Comparison of ENCODE assay signal across 8 mouse cellular contexts in the genomic region with DNA sequence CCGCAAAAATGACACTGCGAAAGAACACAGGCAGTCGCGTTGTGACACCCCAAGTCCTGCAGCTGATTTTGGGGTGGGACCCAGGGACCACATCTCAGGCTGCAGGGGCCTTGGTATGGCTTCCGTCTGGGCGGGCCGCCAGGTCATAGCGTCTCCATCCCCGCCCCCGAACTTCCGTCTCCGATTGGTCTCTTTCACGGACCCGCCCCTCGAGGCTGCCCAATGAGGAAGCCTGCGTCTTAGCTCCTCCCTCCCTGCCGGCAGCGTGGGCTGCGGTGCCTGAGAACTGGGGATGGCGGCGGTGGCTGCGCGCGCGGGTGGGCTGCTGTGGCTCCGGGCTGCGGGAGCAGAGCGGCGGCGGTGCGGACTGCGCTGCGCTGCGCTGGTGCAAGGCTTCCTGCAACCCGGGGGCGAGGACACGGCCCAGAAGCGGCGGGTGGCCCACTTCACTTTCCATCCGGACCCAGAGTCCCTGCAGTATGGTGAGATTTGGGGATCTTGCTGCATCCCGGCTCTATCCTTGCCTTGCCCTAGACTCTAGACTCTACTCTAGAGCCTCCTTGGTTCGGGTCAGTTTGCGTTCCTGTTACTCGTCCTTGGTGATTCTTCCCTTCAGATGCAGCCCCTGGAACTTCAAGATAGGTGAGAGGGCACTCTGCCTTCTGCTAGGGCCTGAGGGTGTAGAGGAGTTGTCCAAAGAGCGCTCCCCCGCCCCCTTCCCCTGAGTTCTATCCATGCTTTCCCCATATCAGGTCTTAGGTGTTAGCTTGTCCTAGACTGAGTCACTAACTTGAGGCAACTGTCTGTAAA. TPM values are rescaled to one million over a fixed set of nuclear protein-coding genes. Genes with fewer than 3 reads are reported as not detected.
DNase-seq lines count a peak whose midpoint lies in the region; ATAC-seq lines count a peak whose summit lies in the region.

A gene (plus strand): TSS at position 268 of the 810 bp plus-strand sequence.

- no peaks in the 10 kb centered on the region for H3K27me3 ChIP-seq in heart, embryonic 14.5 days (ENCODE audit: control insufficient read depth, insufficient read depth, low read length)
- no peaks in the 10 kb centered on the region for H3K27me3 ChIP-seq in liver, embryonic 13.5 days
- no peaks in the 10 kb centered on the region for H3K27me3 ChIP-seq in stomach, embryonic 16.5 days (ENCODE audit: control insufficient read depth, insufficient read depth, low read length)

- WGBS in heart, embryonic 14.5 days = under 1% methylated on average over 46 of the region's 46 CpGs
- under 1% methylated on average over 46 of the region's 46 CpGs for WGBS in liver, embryonic 13.5 days (ENCODE audit: insufficient replicate concordance)
- WGBS in stomach, embryonic 16.5 days = under 1% methylated on average over 45 of the region's 46 CpGs

- H3K36me3 ChIP-seq in heart, embryonic 14.5 days (ENCODE audit: control insufficient read depth, insufficient read depth, low read length) = no peaks in the 10 kb centered on the region
- H3K36me3 ChIP-seq in liver, embryonic 13.5 days = no peaks in the 10 kb centered on the region
- H3K36me3 ChIP-seq in stomach, embryonic 16.5 days (ENCODE audit: control insufficient read depth, insufficient read depth, low read length) = no peaks in the 10 kb centered on the region

- H3K9ac ChIP-seq in heart, embryonic 14.5 days (ENCODE audit: low read length) = peak within 1 kb of the TSS; percentile 83
- H3K9ac ChIP-seq in liver, embryonic 13.5 days = peak within 1 kb of the TSS; percentile 72
- H3K9ac ChIP-seq in stomach, embryonic 16.5 days (ENCODE audit: low read length) = peak within 1 kb of the TSS; percentile 84

- no peaks in the 10 kb centered on the region for H3K9me3 ChIP-seq in heart, embryonic 14.5 days (ENCODE audit: control insufficient read depth, low read length)
- H3K9me3 ChIP-seq in liver, embryonic 13.5 days (replicated peaks) = no peaks in the 10 kb centered on the region
- no peaks in the 10 kb centered on the region for H3K9me3 ChIP-seq in stomach, embryonic 16.5 days (replicated peaks; ENCODE audit: control insufficient read depth, low read length)

- peak within 1 kb of the TSS; percentile 77 to 80 for H3K4me3 ChIP-seq in heart, embryonic 14.5 days (ENCODE audit: control insufficient read depth in 1 of 2, insufficient read depth in 1 of 2, low read depth in 1 of 2, low read length in 2 of 2)
- H3K4me3 ChIP-seq in liver, embryonic 13.5 days (replicated peaks) = peak within 1 kb of the TSS; percentile 70
- peak within 1 kb of the TSS; percentile 86 for H3K4me3 ChIP-seq in stomach, embryonic 16.5 days (replicated peaks; ENCODE audit: low read length)

- no peak within 1 kb of the TSS for H3K27ac ChIP-seq in heart, embryonic 14.5 days (replicated peaks in 1 of 2; ENCODE audit: control insufficient read depth in 1 of 2, insufficient read depth in 1 of 2, low read depth in 2 of 2, low read length in 2 of 2)
- H3K27ac ChIP-seq in liver, embryonic 13.5 days = no peak within 1 kb of the TSS
- no peak within 1 kb of the TSS for H3K27ac ChIP-seq in stomach, embryonic 16.5 days (ENCODE audit: low read length)

- H3K4me2 ChIP-seq in heart, embryonic 14.5 days (ENCODE audit: low read length) = peak within 1 kb of the TSS; percentile 71
- H3K4me2 ChIP-seq in liver, embryonic 13.5 days = peak within 1 kb of the TSS; percentile 82
- H3K4me2 ChIP-seq in stomach, embryonic 16.5 days (ENCODE audit: low read depth, low read length) = peak within 1 kb of the TSS; percentile 81

- peaks cover 2 to 3% of the 10 kb centered on the region in 2 experiments; a peak in 1 of 4 replicates for H3K4me1 ChIP-seq in heart, embryonic 14.5 days (ENCODE audit: control insufficient read depth in 2 of 2, insufficient read depth in 2 of 2, low read length in 2 of 2)
- peaks cover 14% of the 10 kb centered on the region for H3K4me1 ChIP-seq in liver, embryonic 13.5 days (replicated peaks)
- peaks cover 9% of the 10 kb centered on the region for H3K4me1 ChIP-seq in stomach, embryonic 16.5 days (ENCODE audit: control insufficient read depth, insufficient read depth, low read length)

- ATAC-seq in CD4-positive, CD25-positive, alpha-beta regulatory T cell, adult 4 months = peak; percentile 99
- peak; percentile 97 for ATAC-seq in heart, embryonic 14.5 days (ENCODE audit: insufficient number of reproducible peaks, insufficient read depth, low FRiP score, low read depth)
- peak; percentile 98 for ATAC-seq in liver, embryonic 13.5 days (ENCODE audit: low read depth)
- ATAC-seq in stomach, embryonic 16.5 days (ENCODE audit: insufficient read depth, low FRiP score) = peak; percentile 98

- peak; percentile 55 for DNase-seq in c-Kit-negative CD71-positive TER-119-positive erythroid progenitor cells, embryonic 14.5 days (ENCODE audit: low read depth, low spot score)
- DNase-seq in fibroblast of lung, adult 2 months (ENCODE audit: low read depth) = peak; percentile 70
- peak; percentile 97 for DNase-seq in kidney, postnatal 14 days
- DNase-seq in liver, embryonic 13.5 days = peak; percentile 87
- peak; percentile 92 for DNase-seq in neural tube, embryonic 10.5 days (ENCODE audit: extremely low spot score, low spot score)

RNA-seq across cellular contexts. Expression of the gene that starts here (rescaled TPM):
- polyA plus RNA-seq in CD4-positive, CD25-positive, alpha-beta regulatory T cell, adult 4 months (2017; shearing (Covaris generic)) = 10 to 100 TPM; 11.6 to 14.2 TPM
- polyA plus RNA-seq in heart, embryonic 14.5 days (2014; fragmentation: Nextera tagmentation; extraction: Ambion mirVana) = 52.8 and 56.4 TPM in 2 replicates
- polyA plus RNA-seq in liver, embryonic 13.5 days (2015; fragmentation: Nextera tagmentation; extraction: Ambion mirVana) = 21.9 and 27.8 TPM in 2 replicates
- polyA plus RNA-seq in stomach, embryonic 16.5 days (2015; fragmentation: Nextera tagmentation; extraction: Ambion mirVana) = 47.5 and 48.1 TPM in 2 replicates
